Mouse (Mus musculus) E14TG2a.4 (cell line): Measurements from ENCODE around the gene Pold1.

ENCODE experiments used
- CTCF ChIP-seq: conservative IDR thresholded peaks from 2 replicates; pipeline ENCODE4 v1.5.1; 2014; ENCODE audit warnings: low read length
- NANOG ChIP-seq: IDR thresholded peaks from 2 replicates; pipeline ENCODE4 v1.6.1; 2014; ENCODE audit warnings: borderline replicate concordance, low read length, mixed read lengths
- POU5F1 ChIP-seq: IDR thresholded peaks from 2 replicates; pipeline ENCODE4 v1.6.1; 2014; ENCODE audit warnings: low read length, borderline replicate concordance

DNA sequence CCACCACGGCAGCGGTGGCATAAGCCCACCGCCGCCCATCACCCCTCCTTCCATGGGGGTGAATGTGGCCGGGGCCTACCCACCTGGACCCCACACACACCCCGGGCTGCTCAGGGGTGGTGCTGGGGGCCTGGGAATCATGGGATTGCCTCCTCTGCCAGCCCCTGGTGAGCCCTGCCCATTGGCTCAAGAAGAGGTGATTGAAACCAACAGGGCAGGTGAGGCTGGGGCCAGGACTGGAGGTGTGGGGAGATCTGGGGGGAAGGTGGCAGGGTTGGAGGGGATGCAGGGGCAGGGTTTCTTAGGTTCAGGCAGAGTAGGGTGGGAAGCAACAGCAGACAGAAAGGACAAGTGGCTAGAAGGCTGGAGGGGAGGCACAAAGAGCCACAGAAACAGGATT is 47.4 kb upstream of the Pold1 start:
- TF ChIP-seq CTCF (no peak), NANOG (no peak), POU5F1 (no peak)
